9 mouse cellular contexts compared by ENCODE assay signal in the genomic region with DNA sequence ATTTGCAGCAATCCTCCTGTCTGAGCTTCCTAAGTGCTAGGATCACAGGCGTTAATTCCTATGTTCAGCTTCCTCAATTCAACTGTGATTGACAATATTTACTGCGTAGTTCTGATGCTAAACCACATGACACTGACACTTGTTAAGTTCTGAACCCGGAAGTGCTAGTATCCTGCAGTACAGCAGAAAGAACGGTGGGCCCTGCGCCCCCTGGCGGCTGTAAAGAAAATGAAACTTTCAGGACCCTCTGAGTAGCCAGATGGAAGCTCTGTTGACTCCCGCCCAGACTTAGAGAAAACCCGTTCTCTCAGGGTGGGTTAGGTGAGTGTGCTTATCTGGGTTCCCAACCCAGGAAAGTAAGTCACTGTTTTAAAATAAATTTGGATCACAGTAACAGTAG. TPM values are rescaled to one million over a fixed set of nuclear protein-coding genes. Genes with fewer than 3 reads are reported as not detected.
DNase-seq lines count a peak whose midpoint lies in the region; ATAC-seq and TF ChIP-seq lines count a peak whose summit lies in the region.
"Had no signal": no experiment of that assay in that cellular context is flagged by ENCODE, and none has a peak within 500 bp of the region (broad histone marks: within the 10 kb centered on the region; RNA-seq: fewer than 3 reads in every experiment).

No protein-coding gene starts in this region.

- H3K27ac ChIP-seq in layer of hippocampus, adult 2 months = no peak overlapping the region
- H3K27ac ChIP-seq in forebrain, embryonic 12.5 days = no peak overlapping the region
- no peak overlapping the region for H3K27ac ChIP-seq in hindbrain, embryonic 10.5 days
- no peak overlapping the region for H3K27ac ChIP-seq in limb, embryonic 11.5 days (replicated peaks; ENCODE audit: low read depth, low read length)
- H3K27ac ChIP-seq in midbrain, embryonic 14.5 days (replicated peaks; ENCODE audit: low read depth, low read length) = no peak overlapping the region
- H3K27ac ChIP-seq: macrophage had no signal

- ATAC-seq in forebrain, embryonic 12.5 days (ENCODE audit: low FRiP score) = peak; percentile 75
- ATAC-seq in limb, embryonic 11.5 days (ENCODE audit: insufficient number of reproducible peaks, low FRiP score, low TSS enrichment, low read depth) = peak; percentile 82
- peak; percentile 58; the same call in 1 of the 2 replicates for ATAC-seq in midbrain, embryonic 14.5 days (ENCODE audit: low FRiP score, low TSS enrichment)

- no peaks in the 10 kb centered on the region for H3K9me3 ChIP-seq in forebrain, embryonic 12.5 days
- H3K9me3 ChIP-seq in hindbrain, embryonic 10.5 days = no peaks in the 10 kb centered on the region
- no peaks in the 10 kb centered on the region for H3K9me3 ChIP-seq in limb, embryonic 11.5 days (ENCODE audit: control insufficient read depth, low read length)
- no peaks in the 10 kb centered on the region for H3K9me3 ChIP-seq in midbrain, embryonic 14.5 days (ENCODE audit: control insufficient read depth, low read length)

- H3K9ac ChIP-seq in forebrain, embryonic 12.5 days = no peak overlapping the region
- H3K9ac ChIP-seq in limb, embryonic 11.5 days (ENCODE audit: low read length) = no peak overlapping the region
- no peak overlapping the region for H3K9ac ChIP-seq in midbrain, embryonic 14.5 days (replicated peaks; ENCODE audit: low read length)

- no peaks in the 10 kb centered on the region; the same call in 1 of the 2 replicates for H3K27me3 ChIP-seq in forebrain, embryonic 12.5 days
- no peaks in the 10 kb centered on the region for H3K27me3 ChIP-seq in hindbrain, embryonic 10.5 days (ENCODE audit: insufficient read depth, poor library complexity, severe bottlenecking)
- H3K27me3 ChIP-seq in limb, embryonic 11.5 days (ENCODE audit: control insufficient read depth, insufficient read depth, low read length) = no peaks in the 10 kb centered on the region
- H3K27me3 ChIP-seq in midbrain, embryonic 14.5 days (ENCODE audit: control insufficient read depth, insufficient read depth, low read length) = no peaks in the 10 kb centered on the region

- 16% methylated on average over 8 of the region's 8 CpGs for WGBS in forebrain, embryonic 12.5 days
- 17% methylated on average over 8 of the region's 8 CpGs for WGBS in hindbrain, embryonic 10.5 days
- WGBS in limb, embryonic 11.5 days = 18% methylated on average over 8 of the region's 8 CpGs
- 12% methylated on average over 8 of the region's 8 CpGs for WGBS in midbrain, embryonic 14.5 days

- H3K4me2 ChIP-seq in forebrain, embryonic 12.5 days = no peak overlapping the region
- H3K4me2 ChIP-seq in limb, embryonic 11.5 days (ENCODE audit: low read depth, severe bottlenecking) = no peak overlapping the region
- no peak overlapping the region for H3K4me2 ChIP-seq in midbrain, embryonic 14.5 days (ENCODE audit: low read length)

- H3K36me3 ChIP-seq in forebrain, embryonic 12.5 days (replicated peaks) = no peaks in the 10 kb centered on the region
- no peaks in the 10 kb centered on the region for H3K36me3 ChIP-seq in hindbrain, embryonic 10.5 days
- no peaks in the 10 kb centered on the region for H3K36me3 ChIP-seq in limb, embryonic 11.5 days (ENCODE audit: control insufficient read depth, insufficient read depth, low read length)
- H3K36me3 ChIP-seq in midbrain, embryonic 14.5 days (ENCODE audit: control insufficient read depth, insufficient read depth, low read length) = no peaks in the 10 kb centered on the region

- DNase-seq in layer of hippocampus, adult 2 months (ENCODE audit: low spot score in 2 of 2) = peak in 1 of 2 experiments; percentile 37
- no peak for DNase-seq in layer of hippocampus, adult 9-11 months
- peak; percentile 39 to 65 for DNase-seq in adrenal gland, postnatal 36 days
- DNase-seq in hindbrain, embryonic 10.5 days (ENCODE audit: low spot score) = peak; percentile 72
- DNase-seq in limb, embryonic 11.5 days (ENCODE audit: low spot score) = peak; percentile 72
- peak; percentile 82 for DNase-seq in midbrain, embryonic 14.5 days
- peak; percentile 64 for DNase-seq in testis, postnatal 10 days (ENCODE audit: low spot score)

- no peaks in the 10 kb centered on the region for H3K4me1 ChIP-seq in forebrain, embryonic 12.5 days
- no peaks in the 10 kb centered on the region for H3K4me1 ChIP-seq in hindbrain, embryonic 10.5 days (replicated peaks)
- H3K4me1 ChIP-seq in limb, embryonic 11.5 days (ENCODE audit: control insufficient read depth, insufficient read depth, low read length) = no peaks in the 10 kb centered on the region
- no peaks in the 10 kb centered on the region for H3K4me1 ChIP-seq in midbrain, embryonic 14.5 days (ENCODE audit: control insufficient read depth, insufficient read depth, low read length)

- H3K4me3 ChIP-seq in layer of hippocampus, adult 2 months = no peak overlapping the region
- no peak overlapping the region for H3K4me3 ChIP-seq in forebrain, embryonic 12.5 days (replicated peaks)
- no peak overlapping the region for H3K4me3 ChIP-seq in hindbrain, embryonic 10.5 days
- H3K4me3 ChIP-seq in limb, embryonic 11.5 days (ENCODE audit: low read depth, low read length) = no peak overlapping the region
- no peak overlapping the region for H3K4me3 ChIP-seq in midbrain, embryonic 14.5 days (replicated peaks; ENCODE audit: low read depth, low read length)

- peak; percentile 87 for TF ChIP-seq CTCF in layer of hippocampus, adult 2 months (conservative IDR thresholded peaks at IDR 0.05)

RNA-seq across cellular contexts. Expression of a gene that starts 7.4 kb away (rescaled TPM):
- 10 to 100 TPM; 12.3 to 13.4 TPM for total RNA-seq in layer of hippocampus, adult 2 months (2021)
- 1 to 10 TPM; 1.9 to 3.5 TPM for total RNA-seq in adrenal gland, postnatal 36 days (2021)
- polyA plus RNA-seq in forebrain, embryonic 12.5 days (2016; fragmentation: Nextera tagmentation; extraction: Ambion mirVana) = 20.7 and 22.2 TPM in 2 replicates
- 10.7 and 17.8 TPM in 2 replicates for polyA plus RNA-seq in hindbrain, embryonic 10.5 days (2016; fragmentation: Nextera tagmentation; extraction: Ambion mirVana)
- polyA plus RNA-seq in limb, embryonic 11.5 days (2014; fragmentation: Nextera tagmentation; extraction: Ambion mirVana) = 6.1 and 9.0 TPM in 2 replicates
- 40.8 and 46.9 TPM in 2 replicates for polyA plus RNA-seq in midbrain, embryonic 14.5 days (2014; fragmentation: Nextera tagmentation; extraction: Ambion mirVana)

RNA-seq across cellular contexts. Expression of a gene that starts 42.6 kb away (rescaled TPM):
- 10 to 100 TPM; 40.4 to 40.5 TPM for total RNA-seq in layer of hippocampus, adult 2 months (2021)
- 10 to 100 TPM; 33.8 to 47.4 TPM for total RNA-seq in adrenal gland, postnatal 36 days (2021)
- 28.1 and 36.7 TPM in 2 replicates for polyA plus RNA-seq in forebrain, embryonic 12.5 days (2016; fragmentation: Nextera tagmentation; extraction: Ambion mirVana)
- polyA plus RNA-seq in hindbrain, embryonic 10.5 days (2016; fragmentation: Nextera tagmentation; extraction: Ambion mirVana) = 31.8 and 37.9 TPM in 2 replicates
- polyA plus RNA-seq in limb, embryonic 11.5 days (2014; fragmentation: Nextera tagmentation; extraction: Ambion mirVana) = 45.4 and 48.1 TPM in 2 replicates
- 36.1 and 40.2 TPM in 2 replicates for polyA plus RNA-seq in midbrain, embryonic 14.5 days (2014; fragmentation: Nextera tagmentation; extraction: Ambion mirVana)
